Mouse (Mus musculus): Measurements from ENCODE around the gene Vmn1r158.
"Not testable (repeated sequence)": the region's sequence is repeated elsewhere in the genome, so short reads cannot be mapped to it uniquely, and the experiment has no call there.

Vmn1r158 gene

GRCm38 (mm10) chr7:22790682-22791081 is at the start of gene Vmn1r158:
Vmn1r158 (minus strand) TSS chr7:22790782.
- DNase-seq (ENCODE audit: low spot score in 2 of 2) = not testable (repeated sequence)

- not testable (repeated sequence) for DNase-seq (ENCODE audit: low spot score in 2 of 2)
These were observed 14.6 kb downstream of the Vmn1r158 start for GRCm38 (mm10) chr7:22775981-22776380.

- not testable (repeated sequence) for DNase-seq (ENCODE audit: low spot score in 2 of 2)
These were observed 29.2 kb downstream of the Vmn1r158 start, which contains the start of gene Vmn1r157 for GRCm38 (mm10) chr7:22761397-22761796. Vmn1r157 (plus strand) TSS chr7:22761697.
